Mouse (Mus musculus) CH12.LX (cell line): Measurements from ENCODE around the gene Olfr56. TPM values are rescaled to one million over a fixed set of nuclear protein-coding genes. Genes with fewer than 3 reads are reported as not detected.

ENCODE experiments used
- DNase-seq: peaks from one replicate; pipeline ENCODE4 v3.0.0-alpha.2; 2013; ENCODE audit errors: extremely low read depth
- H3K27ac ChIP-seq: 2 replicates; pipeline ENCODE4 v1.5.1; 2012; ENCODE audit warnings: low read depth, mild to moderate bottlenecking, control low read depth, moderate library complexity; ENCODE audit not compliant: insufficient read depth
- H3K27me3 ChIP-seq: replicated peaks from 2 replicates; pipeline ENCODE3; 2012; ENCODE audit warnings: inconsistent platforms
- H3K36me3 ChIP-seq, 2 experiments: replicated peaks in 1 of 2; 2 replicates each; pipeline versions ENCODE3 to v1.6.1; 2012; ENCODE audit warnings: inconsistent platforms in 1 of 2, low read length in 1 of 2, mild to moderate bottlenecking in 1 of 2, mixed read lengths in 1 of 2, moderate library complexity in 1 of 2; ENCODE audit not compliant: control insufficient read depth in 1 of 2, insufficient read depth in 1 of 2
- H3K4me1 ChIP-seq, 2 experiments: 2 replicates each; pipeline ENCODE4 v1.6.1; 2012; ENCODE audit warnings: inconsistent platforms in 1 of 2, moderate library complexity in 1 of 2; ENCODE audit not compliant: insufficient read depth in 2 of 2, control insufficient read depth in 1 of 2
- H3K4me2 ChIP-seq: 2 replicates; pipeline ENCODE4 v1.6.1; 2012; ENCODE audit warnings: low read depth, mild to moderate bottlenecking, control low read depth; ENCODE audit not compliant: poor library complexity, insufficient read depth, severe bottlenecking
- H3K4me3 ChIP-seq, 3 experiments: fragments of 150-350 bp in 1 of 3; sonication (generic) in 1 of 3; replicated peaks in 1 of 3; 2 replicates each; pipeline versions ENCODE3 to v1.5.1; 2011 to 2012; ENCODE audit warnings: low read depth in 2 of 3, low read length in 2 of 3, mild to moderate bottlenecking in 2 of 3, moderate library complexity in 2 of 3, control low read depth in 1 of 3, improper control_type of control experiment in 1 of 3, inconsistent platforms in 1 of 3, mixed read lengths in 1 of 3; ENCODE audit not compliant: poor library complexity in 1 of 3
- H3K79me2 ChIP-seq: replicated peaks from 2 replicates; pipeline ENCODE4 v1.6.1; 2012; ENCODE audit warnings: mild to moderate bottlenecking, moderate library complexity; ENCODE audit not compliant: control insufficient read depth, poor library complexity, insufficient read depth, severe bottlenecking; ENCODE audit errors: extremely low read depth
- H3K9ac ChIP-seq: 2 replicates; pipeline ENCODE4 v1.6.1; 2012; ENCODE audit warnings: low read depth, mild to moderate bottlenecking, control low read depth, moderate library complexity; ENCODE audit not compliant: insufficient read depth
- H3K9me3 ChIP-seq: replicated peaks from 2 replicates; pipeline ENCODE3; 2012; ENCODE audit warnings: low read length, inconsistent platforms, mixed read lengths
- CTCF ChIP-seq, 2 experiments: IDR thresholded peaks in 1 of 2; conservative IDR thresholded peaks in 1 of 2; 2 replicates each; pipeline ENCODE4 v1.5.1; 2011 to 2012; ENCODE audit warnings: low read depth in 2 of 2, low read length in 2 of 2, improper control_type of control experiment in 1 of 2, inconsistent platforms in 1 of 2, mild to moderate bottlenecking in 1 of 2, moderate library complexity in 1 of 2
- ELF1 ChIP-seq: IDR thresholded peaks from 2 replicates; pipeline ENCODE4 v1.6.1; 2014; ENCODE audit warnings: low read depth, mild to moderate bottlenecking, inconsistent platforms, low read length, improper control_type of control experiment
- ETS1 ChIP-seq: conservative IDR thresholded peaks from 2 replicates; pipeline ENCODE4 v1.6.1; 2012; ENCODE audit warnings: low read depth, mild to moderate bottlenecking, inconsistent platforms, low read length, improper control_type of control experiment, moderate library complexity
- GABPA ChIP-seq: IDR thresholded peaks from 2 replicates; pipeline ENCODE4 v1.6.1; 2012; ENCODE audit warnings: low read depth, low read length, improper control_type of control experiment, inconsistent platforms; ENCODE audit not compliant: insufficient replicate concordance
- JUN ChIP-seq: IDR thresholded peaks from 2 replicates; pipeline ENCODE4 v1.6.1; 2011; ENCODE audit warnings: low read depth, mild to moderate bottlenecking, low read length, improper control_type of control experiment, moderate library complexity; ENCODE audit not compliant: insufficient read depth
- KAT2A ChIP-seq: IDR thresholded peaks from 2 replicates; pipeline ENCODE4 v1.6.1; 2012; ENCODE audit warnings: low read length, improper control_type of control experiment, inconsistent platforms; ENCODE audit not compliant: insufficient replicate concordance
- MAX ChIP-seq: IDR thresholded peaks from 2 replicates; pipeline ENCODE4 v1.6.1; 2011; ENCODE audit warnings: low read length, improper control_type of control experiment
- MAZ ChIP-seq: IDR thresholded peaks from 2 replicates; pipeline ENCODE4 v1.6.1; 2012; ENCODE audit warnings: low read depth, mild to moderate bottlenecking, inconsistent platforms, low read length, improper control_type of control experiment, moderate library complexity
- MEF2A ChIP-seq: IDR thresholded peaks from 2 replicates; pipeline ENCODE4 v1.6.1; 2014; ENCODE audit warnings: low read depth, mild to moderate bottlenecking, inconsistent platforms, low read length, improper control_type of control experiment, borderline replicate concordance
- MYC ChIP-seq: IDR thresholded peaks from 2 replicates; pipeline ENCODE4 v1.6.1; 2011; ENCODE audit warnings: low read depth, mild to moderate bottlenecking, improper control_type of control experiment, low read length
- NRF1 ChIP-seq: IDR thresholded peaks from 2 replicates; pipeline ENCODE4 v1.6.1; 2014; ENCODE audit warnings: low read depth, mild to moderate bottlenecking, inconsistent platforms, low read length, improper control_type of control experiment, moderate library complexity
- PAX5 ChIP-seq: IDR thresholded peaks from 2 replicates; pipeline ENCODE4 v1.6.1; 2012; ENCODE audit warnings: low read length, inconsistent platforms, mixed read lengths
- POLR2AphosphoS2 ChIP-seq: IDR thresholded peaks from 2 replicates; pipeline ENCODE4 v1.6.1; 2011; ENCODE audit warnings: low read depth, low read length, improper control_type of control experiment
- RAD21 ChIP-seq: IDR thresholded peaks from 2 replicates; pipeline ENCODE4 v1.6.1; 2011; ENCODE audit warnings: low read depth, mild to moderate bottlenecking, low read length, improper control_type of control experiment, moderate library complexity
- RCOR1 ChIP-seq: conservative IDR thresholded peaks from 2 replicates; pipeline ENCODE4 v1.6.1; 2012; ENCODE audit warnings: low read depth, mild to moderate bottlenecking, inconsistent platforms, low read length, improper control_type of control experiment
- TBP ChIP-seq: conservative IDR thresholded peaks from 2 replicates; pipeline ENCODE4 v1.6.1; 2011; ENCODE audit warnings: low read depth, low read length, improper control_type of control experiment
- UBTF ChIP-seq: IDR thresholded peaks from 2 replicates; pipeline ENCODE4 v1.6.1; 2012; ENCODE audit warnings: low read depth, mild to moderate bottlenecking, inconsistent platforms, low read length, improper control_type of control experiment, moderate library complexity
- USF1 ChIP-seq: IDR thresholded peaks from 2 replicates; pipeline ENCODE4 v1.6.1; 2014; ENCODE audit warnings: low read depth, mild to moderate bottlenecking, inconsistent platforms, low read length, improper control_type of control experiment
- USF2 ChIP-seq: conservative IDR thresholded peaks from 2 replicates; pipeline ENCODE4 v1.6.1; 2011; ENCODE audit warnings: low read depth, low read length, improper control_type of control experiment
- dilution Hi-C: fragments of 300-500 bp; cut with MboI; formaldehyde crosslinking; loops from 2 replicates; pipeline ENCODE4 v1.14.3; 2020; ENCODE audit warnings: low sequenced_read_pairs; ENCODE audit not compliant: extremely low pct_unique_long_range_greater_than_20kb, extremely low pct_ligation_motif_present
- in situ Hi-C: fragments of 300-500 bp; cut with MboI; formaldehyde crosslinking; loops from 3 replicates; pipeline ENCODE4 v1.14.3; 2019; ENCODE audit warnings: low sequenced_read_pairs, low pct_ligation_motif_present, low pct_unique_long_range_greater_than_20kb, mixed read lengths
- polyA plus RNA-seq: library from polyadenylated mRNA; unstranded; fragments of >175 nt; gene quantifications from 2 replicates; pipeline ENCODE4 v1.2.1, GENCODE M21; 2012; ENCODE audit warnings: low read depth; ENCODE audit not compliant: insufficient read length
- total RNA-seq, 2 experiments: library from RNA; depleted of rRNA; stranded (reverse); fragments of 300-350 nt in 1 of 2; fragments of >200 nt in 1 of 2; gene quantifications; 2 replicates each; pipeline ENCODE4 v1.2.3; 2012 to 2014

Olfr56 gene
- total and polyA plus RNA-seq, 3 experiments, result not detected

DNA sequence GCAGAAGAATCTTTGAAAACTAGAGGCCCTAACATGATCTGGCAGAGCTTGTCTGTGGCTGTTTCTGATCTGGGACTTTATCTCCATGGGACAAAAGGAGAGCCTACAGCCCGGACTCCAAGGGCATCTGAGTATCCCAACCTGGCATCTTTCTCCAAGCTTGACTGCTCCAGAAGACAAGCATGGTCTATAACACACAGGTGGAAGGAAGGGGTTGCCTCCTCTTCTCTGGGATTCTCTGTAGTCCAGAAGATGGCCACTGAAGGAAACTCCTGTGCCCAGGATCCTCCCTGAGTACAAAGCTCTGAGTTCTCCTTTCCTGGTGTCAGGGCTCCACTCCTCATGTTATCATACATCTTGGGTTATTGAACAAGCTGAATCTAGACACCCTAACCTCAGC, 101.9 kb downstream of the Olfr56 start:
- no peak for TF ChIP-seq MEF2A
- TF ChIP-seq PAX5, result no peak
- TF ChIP-seq NRF1, result no peak
- no peak for TF ChIP-seq UBTF
- TF ChIP-seq TBP, result no peak
- TF ChIP-seq USF2, result no peak
- Histone ChIP-seq H3K27me3 (no peaks in the 10 kb centered on the region), H3K27ac (no peak overlapping the region), H3K9me3 (no peaks in the 10 kb centered on the region), H3K9ac (no peak overlapping the region), H3K36me3 (no peaks in the 10 kb centered on the region), H3K4me2 (no peak overlapping the region), H3K79me2 (no peaks in the 10 kb centered on the region), H3K4me1 (peaks cover 5 to 42% of the 10 kb centered on the region in 2 experiments), H3K4me3 (no peak overlapping the region)
- DNase-seq, result no peak
- dilution Hi-C loops (no loop called here), in situ Hi-C loops (no loop called here)

DNA sequence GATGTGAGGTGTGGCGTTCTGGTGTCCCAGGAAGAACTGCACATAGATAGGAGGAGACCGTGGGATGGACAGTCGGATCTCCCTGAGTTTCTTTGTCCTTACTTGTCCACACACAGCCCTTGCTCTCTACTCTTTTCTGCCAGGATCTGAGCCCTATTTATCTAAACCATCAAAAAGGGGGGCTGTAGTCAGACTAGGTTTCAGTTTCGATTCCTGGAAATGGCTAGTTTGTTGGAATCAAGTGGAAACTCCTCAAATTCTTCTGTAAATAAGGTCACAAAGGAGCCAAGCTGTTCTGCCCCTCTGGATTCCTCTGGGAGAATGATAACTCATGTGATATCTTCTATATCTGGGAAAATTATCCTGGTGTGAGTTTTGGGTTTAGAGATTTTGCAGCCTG, 102.7 kb downstream of the Olfr56 start:
- H3K4me1 ChIP-seq, result peaks cover 5 to 44% of the 10 kb centered on the region in 2 experiments
- H3K4me2 ChIP-seq, result peak overlapping the region; percentile 49
- in situ Hi-C loops, result no loop called here
- H3K9me3 ChIP-seq, result no peaks in the 10 kb centered on the region
- no peak for TF ChIP-seq RCOR1
- no peak for TF ChIP-seq USF1
- TF ChIP-seq MAZ, result no peak
- TF ChIP-seq JUN, result no peak
- TF ChIP-seq MEF2A, result no peak
- TF ChIP-seq USF2, result no peak
- TF ChIP-seq UBTF, result no peak
- no peak for TF ChIP-seq CTCF (conservative IDR thresholded peaks at IDR 0.05 in 1 of 2, IDR thresholded peaks at IDR 0.05 in 1 of 2; ENCODE audit: low read depth in 2 of 2, low read length in 2 of 2)
- no peak for TF ChIP-seq ELF1
- TF ChIP-seq RAD21, result no peak
- TF ChIP-seq ETS1, result no peak
- no peak for TF ChIP-seq TBP
- no peak for TF ChIP-seq MAX
- TF ChIP-seq GABPA, result no peak
- TF ChIP-seq KAT2A, result no peak
- no peak for TF ChIP-seq POLR2AphosphoS2
- no peak for TF ChIP-seq MYC
- H3K4me3 ChIP-seq, result no peak overlapping the region
- H3K36me3 ChIP-seq, result no peaks in the 10 kb centered on the region
- H3K79me2 ChIP-seq, result no peaks in the 10 kb centered on the region
- H3K27me3 ChIP-seq, result no peaks in the 10 kb centered on the region
- H3K27ac ChIP-seq, result no peak overlapping the region
- H3K9ac ChIP-seq, result 0 out of 2 replicates have a peak overlapping the region, but pooled peaks have one; percentile 14
- dilution Hi-C loops, result no loop called here
- DNase-seq, result no peak
